In genomic region chr15:92759001-92759400, GRCm38 (mm10) we compare ENCODE assay signal across 27 mouse cellular contexts.
"Had no signal": no experiment of that assay in that cellular context is flagged by ENCODE, and none has a peak within 500 bp of the region (broad histone marks: within the 10 kb centered on the region; RNA-seq: fewer than 3 reads in every experiment).

No protein-coding gene starts in this region.

- H3K27me3 ChIP-seq: heart, embryonic 13.5 days; heart, embryonic 15.5 days; hindbrain, embryonic 12.5 days; hindbrain, embryonic 15.5 days; intestine, embryonic 15.5 days; kidney, embryonic 15.5 days; limb, embryonic 12.5 days had no signal

- H3K36me3 ChIP-seq: heart, embryonic 13.5 days; heart, embryonic 15.5 days; hindbrain, embryonic 10.5 days; hindbrain, embryonic 12.5 days; hindbrain, embryonic 15.5 days; intestine, embryonic 15.5 days; kidney, embryonic 15.5 days; limb, embryonic 10.5 days; limb, embryonic 12.5 days had no signal

- H3K9ac ChIP-seq: heart, embryonic 13.5 days; heart, embryonic 15.5 days; hindbrain, embryonic 12.5 days; hindbrain, embryonic 15.5 days; intestine, embryonic 15.5 days; kidney, embryonic 15.5 days; limb, embryonic 12.5 days had no signal

- H3K4me3 ChIP-seq: gastrocnemius, adult 2 months; heart, adult 2 months; heart, embryonic 13.5 days; heart, embryonic 15.5 days; hindbrain, embryonic 10.5 days; hindbrain, embryonic 12.5 days; hindbrain, embryonic 15.5 days; intestine, embryonic 15.5 days; kidney, embryonic 15.5 days; layer of hippocampus, adult 2 months; left cerebral cortex, adult 2 months; limb, embryonic 10.5 days; limb, embryonic 12.5 days had no signal

- H3K9me3 ChIP-seq: heart, embryonic 13.5 days; heart, embryonic 15.5 days; hindbrain, embryonic 10.5 days; hindbrain, embryonic 12.5 days; hindbrain, embryonic 15.5 days; intestine, embryonic 15.5 days; kidney, embryonic 15.5 days; limb, embryonic 10.5 days; limb, embryonic 12.5 days had no signal

- H3K4me1 ChIP-seq: heart, embryonic 13.5 days; heart, embryonic 15.5 days; hindbrain, embryonic 10.5 days; hindbrain, embryonic 12.5 days; intestine, embryonic 15.5 days; kidney, embryonic 15.5 days had no signal

- DNase-seq: gastrocnemius, adult 2 months; gastrocnemius, postnatal 10 days; gastrocnemius, postnatal 25 days; heart, adult 2 months; heart, postnatal 14 days; heart, postnatal 36 days; kidney, adult 18-20 months; kidney, adult 8-10 months; kidney, postnatal 10 days; kidney, postnatal 25 days; kidney, postnatal 4 days; liver had no signal

- ATAC-seq: inflammation-experienced regulatory T-cells, adult 6 months; intestine, embryonic 15.5 days; intestine, postnatal 0 days had no signal

- H3K27ac ChIP-seq: gastrocnemius, adult 2 months; heart, adult 2 months; heart, embryonic 13.5 days; heart, embryonic 15.5 days; hindbrain, embryonic 10.5 days; hindbrain, embryonic 12.5 days; hindbrain, embryonic 15.5 days; intestine, embryonic 15.5 days; kidney, embryonic 15.5 days; layer of hippocampus, adult 2 months; left cerebral cortex, adult 2 months; limb, embryonic 10.5 days; limb, embryonic 12.5 days had no signal

- H3K4me2 ChIP-seq: heart, embryonic 11.5 days; heart, embryonic 13.5 days; heart, embryonic 15.5 days; hindbrain, embryonic 12.5 days; hindbrain, embryonic 15.5 days; intestine, embryonic 15.5 days; kidney, embryonic 15.5 days; limb, embryonic 12.5 days; liver, embryonic 11.5 days had no signal
